Mouse (Mus musculus) thymus, postnatal 10 days (tissue): ENCODE measurements at regions not wholly inside any gene's neighbourhood (a gene's known extent, or its start where the extent isn't known, plus 50 kb on each side); places are given as distances from the start of the nearest gene placed in this dataset.

Experiments
- DNase-seq, 2 experiments: peaks; one replicate each; pipeline ENCODE4 v3.0.0; 2021; ENCODE audit warnings: low spot score in 2 of 2

DNA sequence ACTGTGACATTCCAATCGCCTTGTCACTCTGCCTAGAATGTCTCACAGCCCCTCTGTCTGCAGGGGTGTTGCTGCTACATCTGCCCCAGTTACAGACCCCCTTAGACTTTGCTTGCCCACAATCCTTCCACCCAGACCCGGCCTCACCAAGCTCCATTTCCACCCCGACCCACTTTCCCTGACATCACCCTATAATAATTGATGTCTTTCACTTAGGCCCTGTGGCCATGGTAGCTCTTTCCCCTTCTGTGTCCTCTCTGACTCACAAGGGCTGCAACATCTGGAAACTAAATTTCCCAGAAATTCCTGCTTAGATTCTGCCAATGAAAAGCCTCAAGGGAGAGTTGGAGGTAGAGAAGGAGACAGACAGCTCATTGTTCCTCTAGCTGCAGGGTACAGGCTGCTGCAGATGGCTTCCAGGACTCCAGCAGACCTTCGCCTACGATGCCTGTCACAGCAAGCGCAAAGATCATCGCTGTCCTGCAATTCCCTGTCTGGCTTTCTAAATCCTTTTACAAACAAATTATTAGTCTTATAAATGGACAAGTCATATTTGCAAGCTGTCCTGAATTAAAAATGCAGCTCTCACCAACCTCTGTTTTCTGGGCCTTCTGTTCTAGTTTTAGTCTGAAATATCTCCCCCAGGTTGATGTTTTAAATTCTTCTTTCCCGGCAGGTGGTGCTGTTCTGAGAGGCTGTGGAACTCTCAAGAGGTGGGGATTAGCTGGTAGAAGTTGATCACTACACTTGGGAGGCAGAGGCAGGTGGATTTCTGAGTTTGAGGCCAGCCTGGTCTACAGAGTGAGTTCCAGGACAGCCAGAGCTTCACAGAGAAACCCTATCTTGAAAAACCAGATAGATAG lies 104.9 kb upstream of the Oxgr1 start:
- no peak for DNase-seq

GRCm38 (mm10) chr14:120148803-120149202 lies 106.6 kb upstream of the Oxgr1 start:
- no peak for DNase-seq

DNA sequence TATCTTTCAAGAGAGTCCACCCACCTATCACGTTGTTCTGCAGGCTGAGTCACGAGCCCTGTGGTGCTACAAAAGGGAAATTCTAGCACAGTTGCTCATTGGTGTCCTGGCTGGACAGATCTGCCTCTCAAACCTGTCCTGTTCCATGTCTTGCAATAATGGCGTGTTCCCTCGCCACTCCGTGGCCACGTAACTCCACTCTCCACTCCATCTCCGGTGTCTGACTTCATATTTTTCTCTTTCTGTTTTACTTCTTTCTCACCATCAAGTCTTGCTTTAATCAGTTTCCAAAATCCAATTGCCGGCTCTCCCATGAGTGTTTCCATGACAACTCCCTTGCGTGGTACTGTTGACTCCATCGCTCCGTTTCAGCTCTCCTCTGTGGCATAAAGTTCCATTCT lies 107.1 kb upstream of the Oxgr1 start:
- no peak for DNase-seq

DNA sequence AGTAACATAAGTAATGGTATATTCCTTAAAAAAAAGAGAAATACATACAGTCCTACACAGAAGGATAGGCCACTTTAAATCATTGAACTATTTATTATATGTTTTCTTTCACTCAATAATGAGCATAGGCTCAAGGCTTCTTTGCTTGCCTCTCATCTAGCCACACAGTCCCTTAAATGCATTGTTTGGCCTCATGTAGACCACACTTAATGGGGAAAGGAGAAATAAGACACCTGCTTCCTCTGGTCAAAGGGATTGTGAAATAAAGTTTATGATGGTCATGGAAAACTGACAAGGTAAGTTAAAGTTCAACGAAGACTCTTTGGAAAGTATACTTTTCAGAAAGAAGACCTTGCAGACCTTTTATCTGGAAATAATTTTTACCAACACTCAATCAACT lies 108.4 kb upstream of the Oxgr1 start:
- no peak for DNase-seq

DNA sequence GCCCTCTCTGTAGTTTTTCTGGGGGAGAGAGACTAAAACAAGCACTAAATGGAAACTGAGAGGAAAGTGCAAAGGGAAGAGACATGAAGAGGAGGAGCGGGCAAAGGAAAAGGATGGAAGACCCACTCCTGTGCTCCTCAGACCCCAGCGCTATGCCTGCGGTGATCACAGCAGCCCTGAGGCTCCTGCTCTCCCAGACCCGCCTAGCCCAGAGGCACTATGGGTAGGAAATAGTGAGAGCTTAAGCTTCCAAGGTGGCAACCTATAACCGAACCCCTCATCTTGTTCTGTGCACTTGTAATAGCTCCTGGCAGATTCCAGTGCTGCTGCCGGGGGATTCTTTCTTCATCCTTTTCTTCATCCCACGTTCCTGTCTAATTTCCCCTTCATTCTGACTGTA lies 112.2 kb upstream of the Oxgr1 start:
- no peak for DNase-seq

DNA sequence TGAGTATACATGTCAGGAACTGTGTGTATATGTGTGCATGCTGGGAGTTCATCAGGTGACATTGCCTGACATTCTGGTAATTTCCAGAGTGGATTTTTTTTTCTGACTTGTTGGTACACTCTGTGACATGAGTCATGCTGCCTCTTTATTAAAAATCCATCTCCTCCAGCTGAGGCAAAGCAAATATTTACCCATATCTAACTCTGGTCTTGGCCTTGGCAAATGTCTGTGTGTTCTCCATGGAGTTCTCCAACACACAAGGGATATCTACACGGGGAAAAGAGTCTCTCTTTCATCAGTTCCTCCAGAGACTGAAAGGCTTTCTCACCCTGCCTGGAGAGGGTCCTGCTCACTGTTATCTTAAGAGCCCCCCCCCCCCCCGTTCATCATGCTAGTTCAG lies 111.3 kb upstream of the Mbnl2 start:
- no peak for DNase-seq

- no peak for DNase-seq
Measured at GRCm38 (mm10) chr14:120165496-120166045, 109.9 kb upstream of the Mbnl2 start.

DNA sequence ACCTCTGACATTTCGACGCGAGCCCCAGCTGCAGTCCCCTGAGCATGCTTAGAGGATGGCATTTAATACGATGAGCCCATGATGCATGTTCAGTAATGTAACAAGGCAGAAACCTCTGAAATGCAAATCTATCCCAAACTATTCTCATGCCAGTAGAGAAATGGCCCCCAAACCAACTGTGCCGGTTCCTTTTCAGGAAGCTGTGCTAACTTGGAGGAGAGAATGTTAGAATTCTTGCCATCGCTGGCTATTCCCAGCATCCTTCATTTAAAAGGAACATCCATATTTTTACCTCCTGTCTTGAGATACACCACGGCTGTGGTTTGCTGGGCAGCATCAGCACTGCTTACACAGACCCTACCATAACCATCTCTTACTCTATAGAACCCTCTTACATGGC lies 104.7 kb upstream of the Mbnl2 start:
- DNase-seq: no peak

GRCm38 (mm10) chr14:120172058-120172457 lies 103.4 kb upstream of the Mbnl2 start:
- no peak for DNase-seq

DNA sequence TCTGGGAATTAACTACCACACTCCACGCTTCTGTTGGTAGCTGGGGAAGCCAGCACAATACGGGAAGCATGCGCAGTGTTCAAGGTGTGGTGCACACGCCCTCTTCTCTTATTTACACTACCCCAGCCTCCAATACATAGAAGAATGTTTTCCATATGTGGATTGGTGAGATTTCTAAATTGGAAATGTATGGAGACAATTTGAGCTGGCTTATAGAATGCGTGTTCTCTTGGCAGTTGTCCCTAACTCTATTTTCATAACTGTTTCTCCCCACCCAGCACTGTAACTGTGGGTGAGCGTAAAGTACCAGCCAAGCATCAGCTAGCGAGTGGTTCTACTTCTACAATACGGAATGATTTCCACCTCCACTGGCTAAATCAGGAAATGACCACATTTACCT lies 102.6 kb upstream of the Mbnl2 start:
- no peak for DNase-seq

- no peak for DNase-seq
Measured at GRCm38 (mm10) chr14:120174615-120175014, 100.9 kb upstream of the Mbnl2 start.

DNA sequence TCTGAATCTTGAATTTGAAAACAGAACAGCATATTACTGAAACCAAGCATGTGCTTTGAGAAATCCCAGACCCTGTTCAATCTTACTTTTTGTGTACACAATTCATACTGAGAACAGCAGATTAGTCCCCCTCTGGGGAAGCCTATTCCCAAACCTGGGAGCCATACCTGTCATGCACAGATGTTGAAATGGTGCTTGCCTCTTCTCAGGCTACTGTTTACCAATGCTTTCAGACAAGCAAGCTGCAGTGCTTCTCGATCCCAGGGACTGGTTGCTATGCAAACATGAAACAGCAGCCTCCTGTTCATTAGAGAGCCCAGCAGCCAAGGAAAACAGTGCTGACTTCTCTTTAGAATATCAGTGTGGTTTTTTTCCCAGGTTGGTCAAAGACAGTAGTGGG lies 80.3 kb upstream of the Mbnl2 start:
- DNase-seq: no peak

- DNase-seq: no peak
Measured at GRCm38 (mm10) chr14:120211741-120212140, 63.7 kb upstream of the Mbnl2 start.

DNA sequence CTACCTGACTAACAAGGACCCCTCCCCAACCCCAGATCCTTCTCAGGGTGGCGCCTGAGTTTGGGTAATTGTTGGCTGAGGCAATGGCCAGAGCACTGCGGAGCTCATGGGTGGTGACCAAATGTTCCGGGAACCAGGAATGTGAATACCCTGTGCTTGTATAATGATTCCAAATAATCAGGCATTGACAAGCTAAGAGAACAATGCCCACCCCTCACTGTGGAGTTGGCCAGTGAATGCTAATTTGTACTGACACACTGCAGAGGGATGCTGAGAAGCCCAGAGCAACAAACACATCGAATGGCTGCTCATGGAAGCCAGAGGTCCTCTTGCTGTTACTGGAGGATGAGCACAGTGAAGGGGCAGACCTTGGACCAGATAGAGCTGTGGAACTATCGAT lies 62.8 kb upstream of the Mbnl2 start:
- DNase-seq: no peak

GRCm38 (mm10) chr14:120219224-120219623 lies 56.2 kb upstream of the Mbnl2 start:
- DNase-seq: no peak

GRCm38 (mm10) chr14:120223528-120224201 lies 51.8 kb upstream of the Mbnl2 start:
- no peak for DNase-seq

DNA sequence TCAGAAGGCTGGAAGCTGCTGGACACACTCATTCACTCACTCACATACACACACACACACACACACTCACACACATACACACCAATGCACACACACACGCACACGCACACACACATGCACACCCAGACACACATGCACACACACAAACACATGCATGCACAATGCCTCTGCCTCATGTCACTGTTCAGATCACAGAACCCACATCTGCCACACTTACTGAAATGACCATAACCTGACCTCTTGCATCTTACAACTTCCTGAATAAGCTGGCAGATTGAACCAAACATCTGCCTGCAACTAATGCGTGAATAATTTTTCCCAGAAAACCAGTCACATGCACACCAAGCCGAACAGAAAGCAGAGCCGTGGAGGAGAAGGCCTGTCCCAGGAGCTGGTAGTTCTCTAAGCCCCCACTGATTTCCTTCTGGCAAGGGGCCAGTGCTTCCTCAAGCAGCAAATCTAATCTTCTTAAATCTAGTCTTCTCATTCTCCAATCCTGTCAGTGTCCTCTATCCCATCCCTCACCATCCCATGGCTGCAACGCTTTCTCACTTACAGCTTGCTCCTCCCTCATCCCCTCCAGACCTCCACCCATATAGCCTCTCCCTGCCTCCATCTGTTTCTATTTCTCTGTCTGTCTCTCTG lies 51.1 kb upstream of the Mbnl2 start:
- no peak for DNase-seq

DNA sequence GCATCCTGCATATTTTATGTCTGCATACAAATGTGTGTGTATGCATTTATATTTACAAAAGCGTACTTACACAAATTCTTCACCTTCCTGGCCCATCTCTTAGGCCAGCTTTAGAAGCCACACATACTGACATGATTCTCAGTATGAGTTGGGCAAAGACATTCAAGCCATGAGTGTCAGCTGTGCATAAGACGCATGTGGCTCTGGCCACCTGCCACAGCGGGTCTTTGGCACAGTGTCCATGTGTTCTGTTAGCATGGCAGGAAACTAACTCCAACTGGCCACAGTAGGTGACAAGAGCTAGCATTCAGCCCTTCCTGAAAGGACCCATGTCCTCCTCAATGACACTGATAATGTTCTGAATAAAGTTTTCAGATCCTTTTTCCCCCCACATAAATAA lies 49.8 kb upstream of the Mbnl2 start:
- no peak for DNase-seq
